Mouse (Mus musculus): Measurements from ENCODE around the gene Wwox.

Wwox gene

DNA sequence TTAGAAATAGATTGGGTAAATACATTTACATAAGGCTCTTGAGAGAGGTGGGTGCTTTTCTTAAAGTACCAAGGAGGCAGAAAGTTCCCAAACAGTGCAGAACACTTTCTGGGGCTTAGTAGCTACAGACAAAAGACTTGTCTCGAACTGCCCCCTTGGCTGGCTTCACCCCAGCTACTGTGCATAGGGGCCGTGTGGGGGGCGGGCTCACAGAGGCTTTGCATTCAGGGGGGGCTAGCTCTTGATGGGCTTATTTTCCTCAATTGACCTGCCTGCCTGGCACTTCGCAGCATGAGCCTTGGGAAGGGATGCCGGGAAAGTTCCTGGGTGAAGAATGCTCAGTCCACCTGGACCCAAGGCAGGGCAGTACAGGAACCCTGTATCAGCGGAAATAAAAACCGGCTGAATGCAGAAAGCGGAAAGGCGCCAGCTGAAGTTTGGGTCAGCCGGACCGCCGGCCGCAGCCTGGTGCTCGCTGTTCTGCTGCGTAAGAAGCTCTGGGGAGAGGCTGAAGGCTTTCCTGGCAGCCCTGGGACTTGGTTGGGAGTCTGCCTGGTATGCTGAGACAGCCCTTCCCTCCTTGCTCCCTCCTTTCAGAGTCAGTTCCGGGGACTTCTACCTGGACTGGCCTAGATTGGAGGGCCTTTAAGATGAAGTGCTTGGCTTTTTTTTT is 918.3 kb downstream of the Wwox start:
- no peak for DNase-seq (ENCODE audit: low read depth)

DNA sequence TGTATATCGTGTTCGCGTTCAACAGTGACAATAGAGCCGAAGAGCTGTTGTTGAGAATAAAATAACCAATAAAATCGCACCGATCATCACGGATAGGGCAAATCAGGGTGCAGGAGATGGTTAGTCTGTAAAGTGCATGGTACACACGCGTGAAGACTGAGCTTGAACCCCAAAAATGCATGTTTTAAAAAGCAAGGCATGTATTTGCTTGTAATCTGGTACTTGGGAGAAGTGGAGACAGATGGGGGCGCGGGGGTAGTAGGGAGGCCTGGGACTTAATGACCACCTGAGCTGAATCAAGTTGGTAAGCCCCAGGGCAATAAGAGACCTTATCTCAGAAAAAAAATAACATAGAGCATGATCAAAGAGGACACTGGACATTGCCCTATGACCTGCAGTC is 919.0 kb downstream of the Wwox start:
- no peak for DNase-seq (ENCODE audit: low read depth)

- no peak for DNase-seq (ENCODE audit: low read depth)
Observed at GRCm38 (mm10) chr8:115359701-115360100, 920.2 kb downstream of the Wwox start.

- DNase-seq (ENCODE audit: low read depth) = no peak
Observed at GRCm38 (mm10) chr8:115362518-115362917, 923.1 kb downstream of the Wwox start.

- no peak for DNase-seq (ENCODE audit: low read depth)
Observed at GRCm38 (mm10) chr8:115374957-115375356, 935.5 kb downstream of the Wwox start.

- DNase-seq (ENCODE audit: low read depth) = no peak
Observed at GRCm38 (mm10) chr8:115375361-115376047, 936.0 kb downstream of the Wwox start.

GRCm38 (mm10) chr8:115377321-115377720 is 937.9 kb downstream of the Wwox start:
- no peak for DNase-seq (ENCODE audit: low read depth)

- no peak for DNase-seq (ENCODE audit: low read depth)
Observed at GRCm38 (mm10) chr8:115380017-115380416, 940.6 kb downstream of the Wwox start.

DNA sequence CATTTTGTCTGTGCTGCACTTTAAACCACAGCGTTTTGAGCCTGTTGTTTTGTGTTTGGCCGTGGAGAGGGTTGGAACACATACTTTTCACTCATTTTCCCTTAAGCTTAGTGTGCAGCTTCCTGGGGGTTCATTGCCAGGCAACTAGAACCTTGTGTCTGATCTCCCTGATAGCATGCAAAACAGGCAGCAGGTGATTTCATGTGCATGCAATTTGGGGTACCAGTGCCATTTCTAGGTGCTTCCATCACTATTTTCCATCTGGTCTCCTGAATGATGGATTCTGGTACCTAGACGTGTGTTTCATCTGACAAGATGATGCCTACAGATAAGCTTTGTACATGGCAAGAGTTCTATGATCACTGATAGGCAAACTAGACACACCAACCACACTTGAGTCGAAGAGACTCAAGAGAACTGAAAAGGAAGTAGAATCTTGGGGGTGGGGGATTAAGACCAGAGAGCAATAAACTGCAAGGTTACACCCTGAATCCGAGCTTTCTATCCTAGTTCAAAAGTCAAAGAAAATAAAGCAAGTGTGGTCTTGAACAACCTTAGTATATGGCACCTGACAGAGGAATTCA is 951.6 kb downstream of the Wwox start:
- no peak for DNase-seq (ENCODE audit: low read depth)

DNA sequence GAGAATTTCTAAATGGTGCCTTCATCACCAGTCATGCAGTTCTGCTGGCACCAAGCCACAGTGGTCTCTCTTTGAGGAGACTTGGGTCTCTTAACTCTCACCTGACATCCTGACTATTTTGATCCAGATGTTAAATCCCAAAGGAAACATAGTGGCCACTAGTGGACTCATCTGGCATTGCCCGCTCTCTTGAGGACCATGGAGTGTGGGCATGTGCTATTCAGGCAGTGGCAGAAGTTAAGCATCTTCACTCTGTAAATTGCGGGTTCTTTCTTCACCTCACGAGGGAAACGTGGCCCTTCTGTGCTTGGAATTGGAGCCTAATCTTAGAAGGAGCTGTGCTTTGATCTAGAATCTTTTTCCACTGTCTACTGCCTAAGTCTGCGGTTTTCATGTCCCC is 956.4 kb downstream of the Wwox start:
- no peak for DNase-seq (ENCODE audit: low read depth)

DNA sequence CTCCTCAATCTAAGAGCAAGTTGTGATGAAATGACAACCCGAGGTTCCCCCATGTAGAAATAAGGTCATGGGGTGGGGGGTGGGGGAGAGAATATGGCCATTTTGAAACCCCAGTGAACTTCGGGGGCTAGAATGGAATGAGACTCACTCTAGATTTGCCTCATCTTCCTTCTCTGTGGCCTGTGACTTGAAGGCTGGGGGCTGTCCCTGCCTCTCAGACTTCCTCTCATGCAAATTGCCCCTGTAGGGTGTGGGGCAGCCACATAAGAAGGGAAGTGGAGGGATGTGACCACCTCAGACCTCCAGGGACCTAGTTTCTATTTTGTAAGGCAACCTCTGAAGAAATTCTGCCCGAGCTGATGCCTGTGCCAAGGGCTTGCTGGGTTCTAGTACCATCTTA is 958.5 kb downstream of the Wwox start:
- no peak for DNase-seq (ENCODE audit: low read depth)

DNA sequence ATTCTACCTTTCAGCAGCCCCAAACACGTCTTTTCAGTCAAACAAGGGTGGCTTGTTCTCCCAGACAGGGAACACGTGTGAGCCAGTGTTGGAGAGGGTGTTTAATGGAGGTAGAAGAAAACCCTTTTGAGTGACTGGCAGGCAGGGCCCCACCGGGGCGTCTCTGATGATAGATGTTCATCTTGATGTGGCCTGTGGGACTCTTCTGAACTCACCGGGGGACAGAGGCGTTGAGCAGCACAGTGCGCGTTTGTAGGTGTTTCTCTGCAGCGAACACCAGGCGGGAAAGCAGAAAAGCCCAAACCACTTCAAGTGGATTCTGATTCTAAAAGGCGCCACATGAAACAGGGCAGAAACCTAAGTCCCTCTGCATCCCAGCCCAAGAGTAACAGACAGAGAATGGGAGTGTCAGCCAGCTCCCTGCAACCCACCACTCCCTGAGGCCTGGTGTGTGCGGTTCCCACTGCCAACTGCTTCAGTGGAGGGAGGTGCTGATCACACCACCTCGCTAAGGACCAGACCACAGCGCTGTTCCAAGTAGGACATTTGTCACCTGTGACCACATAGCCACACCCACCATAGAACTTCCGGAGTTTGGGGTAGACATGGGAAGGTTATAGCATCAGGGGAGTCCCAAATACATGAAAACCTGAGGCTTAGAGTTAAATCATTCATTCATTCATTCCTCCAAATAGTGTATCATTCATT is 960.7 kb downstream of the Wwox start:
- DNase-seq (ENCODE audit: low read depth) = no peak
